ENCODE assay signal across 12 mouse cellular contexts in the genomic region with DNA sequence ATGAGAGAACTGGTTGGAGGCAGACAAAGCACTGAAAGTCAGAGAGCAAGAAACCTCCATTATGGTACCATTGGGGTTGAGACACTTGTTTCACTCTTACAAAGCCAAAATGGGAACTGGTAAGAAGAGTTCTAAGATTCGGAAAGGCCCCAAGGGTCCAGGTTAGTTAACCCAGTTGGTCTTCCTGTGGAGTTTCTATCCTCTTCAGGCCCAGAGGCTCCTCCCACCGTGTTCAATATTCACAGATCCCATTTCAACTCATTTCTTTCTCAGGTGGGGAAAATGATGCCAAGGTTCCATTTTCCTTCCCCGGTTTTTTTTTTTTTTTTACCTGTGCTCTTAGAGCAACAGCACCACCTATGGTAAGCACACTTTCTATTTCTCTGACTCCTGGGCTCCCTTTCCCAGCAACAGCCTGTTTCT. TPM values are rescaled to one million over a fixed set of nuclear protein-coding genes. Genes with fewer than 3 reads are reported as not detected.
DNase-seq lines count a peak whose midpoint lies in the region; ATAC-seq lines count a peak whose summit lies in the region.
"Had no signal": no experiment of that assay in that cellular context is flagged by ENCODE, and none has a peak within 500 bp of the region (broad histone marks: within the 10 kb centered on the region; RNA-seq: fewer than 3 reads in every experiment).

No protein-coding gene starts in this region.

- H3K4me1 ChIP-seq in kidney, embryonic 15.5 days, result no peaks in the 10 kb centered on the region
- no peaks in the 10 kb centered on the region for H3K4me1 ChIP-seq in embryonic facial prominence, embryonic 14.5 days (ENCODE audit: control insufficient read depth, insufficient read depth, low read length)
- H3K4me1 ChIP-seq: forebrain, embryonic 12.5 days; midbrain, embryonic 13.5 days had no signal

- H3K4me2 ChIP-seq in kidney, embryonic 15.5 days, result no peak overlapping the region
- H3K4me2 ChIP-seq in embryonic facial prominence, embryonic 14.5 days (ENCODE audit: low read depth, low read length), result no peak overlapping the region
- H3K4me2 ChIP-seq: forebrain, embryonic 12.5 days; liver, embryonic 13.5 days; midbrain, embryonic 13.5 days had no signal

- no peak overlapping the region for H3K27ac ChIP-seq in kidney, embryonic 15.5 days
- H3K27ac ChIP-seq in embryonic facial prominence, embryonic 14.5 days (replicated peaks; ENCODE audit: low read depth, low read length), result no peak overlapping the region
- H3K27ac ChIP-seq: forebrain, embryonic 12.5 days; hindbrain, embryonic 10.5 days; liver, embryonic 13.5 days; midbrain, embryonic 13.5 days had no signal

- no peak overlapping the region for H3K9ac ChIP-seq in kidney, embryonic 15.5 days
- no peak overlapping the region for H3K9ac ChIP-seq in embryonic facial prominence, embryonic 14.5 days (ENCODE audit: low read depth, low read length)
- H3K9ac ChIP-seq: forebrain, embryonic 12.5 days; liver, embryonic 13.5 days; midbrain, embryonic 13.5 days had no signal

- WGBS in kidney, embryonic 15.5 days, result 42% methylated on average over 3 of the region's 3 CpGs
- WGBS in embryonic facial prominence, embryonic 14.5 days, result 31% methylated on average over 3 of the region's 3 CpGs

- no peaks in the 10 kb centered on the region for H3K36me3 ChIP-seq in kidney, embryonic 15.5 days
- no peaks in the 10 kb centered on the region for H3K36me3 ChIP-seq in embryonic facial prominence, embryonic 14.5 days (ENCODE audit: control insufficient read depth, insufficient read depth, low read length)
- H3K36me3 ChIP-seq: forebrain, embryonic 12.5 days; hindbrain, embryonic 10.5 days; liver, embryonic 13.5 days; midbrain, embryonic 13.5 days had no signal

- no peaks in the 10 kb centered on the region for H3K9me3 ChIP-seq in kidney, embryonic 15.5 days (replicated peaks)
- H3K9me3 ChIP-seq in embryonic facial prominence, embryonic 14.5 days (ENCODE audit: control insufficient read depth, low read length), result no peaks in the 10 kb centered on the region
- H3K9me3 ChIP-seq: forebrain, embryonic 12.5 days; hindbrain, embryonic 10.5 days; liver, embryonic 13.5 days; midbrain, embryonic 13.5 days had no signal

- H3K4me3 ChIP-seq in kidney, embryonic 15.5 days (replicated peaks), result no peak overlapping the region
- no peak overlapping the region for H3K4me3 ChIP-seq in embryonic facial prominence, embryonic 14.5 days (ENCODE audit: low read depth, low read length)
- H3K4me3 ChIP-seq: forebrain, embryonic 12.5 days; hindbrain, embryonic 10.5 days; liver, embryonic 13.5 days; midbrain, embryonic 13.5 days had no signal

- peak; percentile 11 to 37 for DNase-seq in cerebellum, postnatal 10 days
- no peak for DNase-seq in cerebellum, adult 11 months
- DNase-seq in kidney, postnatal 14 days, result peak; percentile 33
- peak; percentile 8 for DNase-seq in 3T3-L1 (ENCODE audit: low read depth, low spot score)
- peak; percentile 52 for DNase-seq in embryonic facial prominence, embryonic 14.5 days (ENCODE audit: low spot score)
- no peak for DNase-seq in spleen, postnatal 14 days (ENCODE audit: low spot score in 2 of 2)
- DNase-seq in left cerebral cortex, postnatal 10 days (ENCODE audit: extremely low spot score in 1 of 2, low spot score in 2 of 2), result no peak
- DNase-seq: liver, embryonic 13.5 days had no signal

- intact Hi-C loops in left cerebral cortex, postnatal 10 days (cut with DNase I), result no loop called here

- no peak for ATAC-seq in kidney, embryonic 15.5 days (replicated peaks; ENCODE audit: low FRiP score)
- no peak for ATAC-seq in embryonic facial prominence, embryonic 14.5 days (ENCODE audit: low read depth)
- ATAC-seq: midbrain, embryonic 13.5 days had no signal

- no peaks in the 10 kb centered on the region for H3K27me3 ChIP-seq in kidney, embryonic 15.5 days
- H3K27me3 ChIP-seq in embryonic facial prominence, embryonic 14.5 days (replicated peaks; ENCODE audit: control insufficient read depth, insufficient read depth, low read length), result no peaks in the 10 kb centered on the region
- H3K27me3 ChIP-seq: forebrain, embryonic 12.5 days; liver, embryonic 13.5 days; midbrain, embryonic 13.5 days had no signal

RNA-seq across cellular contexts. Expression of a gene that starts 8.3 kb away (rescaled TPM):
- 39.4 and 42.8 TPM in 2 replicates for polyA plus RNA-seq in kidney, embryonic 15.5 days (2015; fragmentation: Nextera tagmentation; extraction: Ambion mirVana)
- polyA plus RNA-seq in embryonic facial prominence, embryonic 14.5 days (2014; fragmentation: Nextera tagmentation; extraction: Ambion mirVana), result 26.6 and 30.9 TPM in 2 replicates
- 10 to 100 TPM; 26.5 to 27.9 TPM for total RNA-seq in left cerebral cortex, postnatal 10 days (2021)

RNA-seq across cellular contexts. Expression of a gene that starts 28.8 kb away (rescaled TPM):
- 0.14 and 0.34 TPM in 2 replicates for polyA plus RNA-seq in kidney, embryonic 15.5 days (2015; fragmentation: Nextera tagmentation; extraction: Ambion mirVana)
- 0.31 and 0.45 TPM in 2 replicates for polyA plus RNA-seq in embryonic facial prominence, embryonic 14.5 days (2014; fragmentation: Nextera tagmentation; extraction: Ambion mirVana)
- total RNA-seq in left cerebral cortex, postnatal 10 days (2021), result under 1 TPM; 0.22 to 0.34 TPM

RNA-seq across cellular contexts. Expression of a gene that starts 42.3 kb away (rescaled TPM):
- polyA plus RNA-seq in kidney, embryonic 15.5 days (2015; fragmentation: Nextera tagmentation; extraction: Ambion mirVana), result 7.8 TPM in 2 replicates
- 1.2 and 2.8 TPM in 2 replicates for polyA plus RNA-seq in embryonic facial prominence, embryonic 14.5 days (2014; fragmentation: Nextera tagmentation; extraction: Ambion mirVana)
- not detected for total RNA-seq in left cerebral cortex, postnatal 10 days (2021)
- polyA plus RNA-seq: midbrain, embryonic 13.5 days had no signal

Comparison
In these comparisons a context has a peak if more than half of its experiments do, and no peak if none do; other contexts are left out.
1. DNase-seq: peak in cerebellum, postnatal 10 days (2 of 2), kidney, postnatal 14 days (single experiment), 3T3-L1 (single experiment) and embryonic facial prominence, embryonic 14.5 days (single experiment); none in cerebellum, adult 11 months (single experiment), spleen, postnatal 14 days (0 of 2) and left cerebral cortex, postnatal 10 days (0 of 2).